Mouse (Mus musculus): Measurements from ENCODE around the gene March9.
"Not testable (repeated sequence)": the region's sequence is repeated elsewhere in the genome, so short reads cannot be mapped to it uniquely, and the experiment has no call there.

March9 gene

DNA sequence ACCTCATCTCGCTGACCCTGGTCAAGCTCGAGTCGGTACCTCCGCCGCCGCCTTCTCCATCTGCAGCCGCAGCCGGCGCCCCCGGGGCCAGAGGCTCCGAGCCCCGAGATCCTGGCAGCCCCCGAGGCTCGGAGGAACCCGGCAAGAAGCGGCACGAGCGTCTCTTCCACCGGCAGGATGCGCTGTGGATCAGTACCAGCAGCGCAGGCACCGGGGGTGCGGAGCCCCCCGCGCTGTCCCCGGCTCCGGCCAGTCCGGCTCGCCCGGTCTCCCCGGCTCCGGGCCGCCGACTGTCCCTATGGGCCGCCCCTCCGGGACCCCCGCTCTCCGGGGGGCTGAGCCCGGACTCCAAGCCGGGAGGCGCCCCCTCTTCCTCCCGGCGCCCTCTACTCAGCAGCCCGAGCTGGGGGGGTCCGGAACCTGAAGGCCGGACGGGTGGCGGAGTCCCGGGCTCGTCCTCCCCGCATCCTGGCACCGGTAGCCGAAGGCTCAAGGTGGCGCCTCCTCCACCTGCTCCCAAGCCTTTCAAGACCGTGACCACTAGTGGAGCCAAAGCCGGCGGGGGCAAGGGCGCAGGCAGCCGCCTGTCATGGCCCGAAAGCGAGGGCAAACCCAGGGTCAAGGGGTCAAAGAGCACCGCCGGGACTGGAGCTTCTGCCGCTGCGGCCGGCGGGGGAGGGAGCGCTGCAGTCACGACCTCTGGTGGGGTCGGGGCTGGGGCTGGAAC is 19.8 kb upstream of the March9 start:
- no peak for DNase-seq (ENCODE audit: low read depth, low spot score)

DNA sequence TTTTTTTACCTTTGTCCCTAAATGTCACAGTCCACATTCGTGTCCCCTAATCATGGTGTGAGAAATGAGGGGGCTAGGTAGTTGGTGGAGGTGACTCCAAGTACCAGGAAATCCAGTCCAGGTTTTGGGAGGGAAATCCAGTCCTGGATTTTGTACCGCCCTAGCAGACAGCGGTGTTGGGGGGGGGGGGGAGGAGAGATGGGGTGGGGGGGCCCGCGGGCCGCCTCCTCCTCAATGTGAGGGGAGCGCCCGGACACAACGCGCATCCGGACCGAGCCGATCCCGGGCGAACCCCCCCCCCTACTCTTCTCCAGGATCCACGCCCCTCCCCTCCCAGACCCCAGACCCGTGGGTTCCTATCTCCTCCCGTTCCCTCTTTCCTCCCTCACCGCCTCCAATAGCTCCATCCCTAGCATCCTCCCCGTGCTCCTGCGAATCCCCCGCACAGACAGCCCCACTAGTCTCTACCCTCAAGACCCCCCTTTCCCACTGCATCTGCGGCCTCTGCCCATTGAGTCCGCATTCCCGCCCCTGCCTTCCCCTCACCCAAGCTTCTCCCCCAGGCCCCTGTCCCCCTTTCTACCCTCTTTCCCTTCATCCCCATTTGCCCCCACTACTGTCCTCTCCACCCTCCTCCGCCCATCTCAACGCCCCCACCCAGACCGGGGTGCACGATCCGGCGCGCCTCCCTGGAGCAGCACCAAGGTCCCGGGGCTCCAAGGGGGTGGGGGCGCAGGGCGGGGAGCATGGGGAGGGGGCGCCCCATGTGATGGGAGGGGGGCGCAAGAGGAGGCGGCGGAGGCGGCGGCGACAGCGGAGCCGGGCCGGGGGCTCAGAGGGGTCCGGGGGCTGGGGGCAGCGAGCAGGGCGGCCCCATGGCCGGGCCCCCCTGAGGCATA is 18.9 kb upstream of the March9 start:
- no peak for DNase-seq (ENCODE audit: low read depth, low spot score)

DNA sequence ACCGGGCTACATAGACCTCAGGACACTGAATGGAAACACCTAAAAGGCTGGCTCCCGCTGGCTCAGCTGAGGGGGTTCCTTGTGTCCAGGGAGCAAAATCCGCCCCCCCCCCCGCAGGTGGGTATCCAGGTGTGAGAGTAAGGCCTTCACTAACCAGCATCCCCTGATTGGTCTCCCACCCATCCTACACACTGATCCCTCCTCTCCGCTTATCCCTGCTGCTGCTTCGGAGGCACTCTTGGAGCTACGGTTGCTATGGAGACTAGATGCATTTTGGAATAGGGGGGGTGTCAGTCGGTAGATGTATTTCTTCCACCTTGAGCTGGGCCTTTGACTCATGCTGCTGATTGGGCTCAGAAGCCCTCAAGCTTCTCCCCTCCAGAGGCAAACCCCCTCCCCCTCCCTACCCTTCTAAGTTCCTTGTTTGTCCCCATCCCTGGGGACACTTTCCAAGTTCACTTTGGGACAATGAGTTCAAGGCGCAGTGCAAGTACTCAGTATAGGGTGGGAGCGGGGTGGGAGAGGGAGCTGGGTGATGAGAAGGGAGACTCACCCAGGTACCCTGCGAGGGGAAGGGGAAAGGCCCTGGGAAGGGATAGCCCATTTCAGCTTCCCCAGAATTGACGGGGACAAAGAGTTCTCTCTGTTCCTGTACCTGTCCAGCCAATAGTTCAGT is 18.2 kb upstream of the March9 start:
- DNase-seq (ENCODE audit: low read depth, low spot score): no peak

DNA sequence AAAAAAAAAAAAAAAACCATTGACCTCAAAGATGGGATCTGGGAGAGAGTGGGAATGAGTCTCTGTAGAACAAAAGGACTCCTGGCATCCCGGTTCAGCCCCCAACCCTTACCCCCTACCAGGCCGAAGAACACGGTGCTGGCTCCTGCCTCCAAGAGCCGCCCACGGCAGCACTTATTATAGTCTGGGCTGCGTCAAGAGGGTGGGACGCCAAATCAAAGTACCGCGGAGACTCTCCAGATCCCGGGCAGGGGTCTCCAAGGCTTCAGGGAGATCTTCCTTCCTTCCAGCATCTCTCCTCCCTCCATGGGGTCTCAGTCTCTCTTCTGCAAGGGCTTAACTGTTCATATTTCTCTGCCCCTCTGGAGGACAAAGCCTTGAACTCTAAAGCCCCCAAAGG is 17.5 kb upstream of the March9 start:
- DNase-seq (ENCODE audit: low read depth, low spot score): no peak

DNA sequence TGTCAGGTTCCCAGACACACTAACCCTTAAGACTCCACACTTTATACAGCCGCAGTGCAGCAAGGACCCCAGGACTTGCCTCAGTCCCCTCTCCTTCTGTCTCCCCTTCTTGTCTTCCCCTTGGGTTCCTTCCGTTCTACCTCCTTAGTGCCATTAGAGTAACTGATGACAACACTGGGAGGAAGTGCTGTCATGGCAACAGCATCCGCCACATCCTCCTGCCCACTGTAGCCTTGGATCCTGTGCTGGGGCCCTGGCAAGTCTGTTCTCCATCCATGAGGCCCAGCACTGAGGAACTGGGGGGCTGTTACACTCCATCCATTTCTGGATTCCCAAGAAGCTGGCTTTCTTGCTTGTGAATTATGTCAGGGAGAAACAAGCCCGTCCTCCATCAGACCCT is 16.1 kb upstream of the March9 start:
- DNase-seq (ENCODE audit: low read depth, low spot score): no peak

DNA sequence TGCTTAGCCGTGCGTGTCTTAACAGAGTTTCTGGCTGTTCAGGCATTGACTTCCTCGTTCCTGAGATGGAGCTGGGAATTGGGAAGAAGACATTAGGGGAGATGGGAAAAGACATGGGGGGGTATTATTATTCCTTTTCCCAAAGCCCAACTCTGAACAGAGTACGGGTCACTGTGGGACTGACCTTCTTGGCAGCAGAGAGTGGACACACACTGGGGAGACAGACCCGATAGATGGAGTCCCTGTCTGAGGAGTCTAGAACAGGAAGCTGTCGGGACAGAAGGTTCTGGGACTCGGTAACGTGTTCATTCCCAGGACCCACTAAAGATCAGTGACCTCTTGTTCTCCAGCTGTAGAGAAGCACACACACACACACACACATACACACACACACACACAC is 15.7 kb upstream of the March9 start:
- DNase-seq (ENCODE audit: low read depth, low spot score): no peak

DNA sequence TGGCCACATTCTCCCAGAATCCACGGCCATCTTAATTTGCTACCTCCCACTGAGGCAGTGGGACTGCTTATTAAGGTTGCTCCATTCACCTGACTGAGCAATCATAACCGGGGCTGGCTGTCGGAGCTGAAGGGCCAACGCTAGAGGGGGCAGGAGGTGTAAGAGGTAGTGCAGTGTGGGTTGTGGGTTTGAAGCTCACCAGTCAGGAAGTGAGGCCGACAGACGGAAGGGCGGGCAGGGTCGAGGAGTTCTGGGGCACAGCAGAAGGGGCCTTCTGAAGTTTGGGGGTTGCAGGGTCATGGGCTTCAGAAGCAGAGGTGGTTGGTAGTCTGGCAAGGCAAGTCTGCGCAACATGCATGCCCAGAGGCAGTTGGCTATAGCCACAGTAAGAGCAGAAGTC is 15.1 kb upstream of the March9 start, which contains the start of gene Agap2:
Gene Agap2 (plus strand): TSS at position 205 of the 400 bp plus-strand sequence.
- DNase-seq (ENCODE audit: low read depth, low spot score): no peak

DNA sequence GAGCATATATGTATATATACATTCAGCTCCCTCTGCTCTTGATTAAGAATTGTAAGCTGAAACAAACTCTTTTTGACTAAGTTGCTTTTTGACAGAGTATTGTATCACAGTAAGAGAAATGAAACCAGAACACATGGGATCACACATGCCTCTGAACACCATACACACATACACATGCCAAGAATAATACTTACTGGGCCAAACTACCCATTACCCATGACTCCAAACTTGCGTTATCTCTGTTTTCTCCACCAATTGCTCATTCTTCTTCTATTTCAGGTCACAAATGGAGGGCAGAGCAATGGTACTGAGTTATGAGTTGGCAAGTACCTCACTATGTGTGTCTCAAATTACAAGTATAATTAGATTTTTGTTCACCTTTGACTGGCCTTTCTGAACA is 14.0 kb upstream of the March9 start:
- peak; percentile 66 for DNase-seq (ENCODE audit: low read depth, low spot score)

DNA sequence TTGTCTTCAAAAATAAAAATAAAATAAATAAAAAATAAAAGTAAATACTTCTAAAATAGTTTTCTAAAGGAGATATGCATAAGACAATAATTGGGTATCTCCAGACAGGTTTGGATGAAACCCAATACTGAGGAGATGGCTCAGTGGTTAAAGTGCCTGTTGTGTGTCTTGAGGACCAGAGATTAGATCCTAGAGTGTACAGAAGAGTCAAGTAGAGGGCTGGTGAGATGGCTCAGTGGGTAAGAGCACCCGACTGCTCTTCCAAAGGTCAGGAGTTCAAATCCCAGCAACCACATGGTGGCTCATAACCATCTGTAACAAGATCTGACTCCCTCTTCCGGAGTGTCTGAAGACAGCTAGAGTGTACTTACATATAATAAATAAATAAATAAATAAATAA is 13.0 kb upstream of the March9 start:
- not testable (repeated sequence) for DNase-seq (ENCODE audit: low read depth, low spot score)

DNA sequence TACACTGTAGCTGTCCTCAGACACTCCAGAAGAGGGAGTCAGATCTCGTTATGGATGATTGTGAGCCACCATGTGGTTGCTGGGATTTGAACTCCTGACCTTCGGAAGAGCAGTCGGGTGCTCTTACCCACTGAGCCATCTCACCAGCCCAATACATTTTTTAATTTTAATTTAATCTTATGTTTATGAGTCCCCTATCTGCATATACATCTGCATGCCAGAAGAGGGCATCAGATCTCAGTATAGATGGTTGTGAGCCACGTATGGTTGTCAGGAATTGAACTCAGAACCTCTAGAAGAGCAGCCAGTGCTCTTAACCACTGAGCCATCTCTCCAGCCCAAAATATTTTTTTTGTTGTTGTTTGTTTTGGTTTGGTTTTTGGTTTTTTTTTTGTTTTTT is 12.3 kb upstream of the March9 start:
- not testable (repeated sequence) for DNase-seq (ENCODE audit: low read depth, low spot score)

DNA sequence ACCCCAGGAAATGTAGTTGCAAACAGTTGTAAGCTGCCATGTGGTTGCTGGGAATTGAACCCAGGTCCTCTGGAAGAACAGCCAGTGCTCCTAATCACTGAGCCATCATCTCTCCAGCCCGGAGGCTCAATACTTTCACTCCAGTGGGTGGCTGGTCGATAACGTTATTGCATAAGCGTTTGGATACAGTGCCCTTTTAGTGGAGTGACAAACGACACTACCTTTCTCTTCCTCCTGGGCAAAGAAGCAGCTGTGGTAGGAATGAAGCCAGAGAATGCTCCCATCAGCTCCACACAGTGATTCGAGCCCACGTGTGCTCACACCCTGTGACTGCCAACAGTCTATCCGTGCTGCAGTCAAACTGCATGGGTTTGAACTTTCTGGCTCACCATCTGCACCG is 11.2 kb upstream of the March9 start:
- no peak for DNase-seq (ENCODE audit: low read depth, low spot score)

DNA sequence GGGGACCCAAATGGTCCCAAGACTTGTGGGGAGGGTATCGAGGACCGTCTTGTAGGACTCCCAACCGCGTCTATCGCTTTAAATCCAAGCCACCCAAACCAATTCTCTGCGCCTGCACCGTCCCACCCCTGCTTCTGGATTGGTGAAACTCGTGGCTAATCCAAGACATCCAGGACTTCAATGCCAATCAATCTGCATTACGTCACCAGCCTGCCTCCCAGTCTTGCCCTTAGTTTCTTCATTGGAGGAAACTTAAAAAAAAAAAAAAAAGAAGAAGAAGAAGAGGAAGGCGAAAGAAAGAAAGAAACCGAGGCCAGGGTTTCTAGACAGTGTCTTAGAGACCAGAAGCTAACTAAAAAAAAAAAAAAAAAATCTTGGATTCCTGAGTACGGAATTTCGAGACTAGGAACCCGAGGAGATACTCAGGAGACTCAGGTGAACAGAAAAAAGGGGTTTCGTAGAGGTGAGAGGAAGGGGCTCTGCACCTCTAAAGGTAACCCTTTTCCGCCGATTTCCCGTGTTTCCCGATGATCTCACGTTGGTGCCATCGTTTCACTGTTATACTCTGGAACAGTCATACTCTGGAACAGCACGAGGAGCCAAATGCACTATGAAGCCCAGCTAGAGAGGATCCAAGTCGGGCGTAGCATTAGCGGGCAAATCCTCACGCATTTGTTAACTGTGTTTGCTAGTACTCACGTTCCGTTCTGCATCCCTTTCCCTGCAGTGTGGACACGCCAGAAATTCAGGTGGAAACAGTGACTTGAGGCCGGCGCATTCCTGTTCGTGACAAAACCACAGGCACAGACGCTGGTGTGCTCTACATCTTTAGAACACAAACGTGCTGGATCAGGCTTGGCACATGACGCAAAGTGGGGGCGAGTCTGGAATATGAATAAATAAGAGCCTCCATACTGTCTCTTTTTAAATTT is 10.5 kb upstream of the March9 start, which contains the start of gene Tspan31:
Gene Tspan31 (minus strand): TSS at position 75 of the 932 bp plus-strand sequence.
- peak; percentile 99 for DNase-seq (ENCODE audit: low read depth, low spot score)

DNA sequence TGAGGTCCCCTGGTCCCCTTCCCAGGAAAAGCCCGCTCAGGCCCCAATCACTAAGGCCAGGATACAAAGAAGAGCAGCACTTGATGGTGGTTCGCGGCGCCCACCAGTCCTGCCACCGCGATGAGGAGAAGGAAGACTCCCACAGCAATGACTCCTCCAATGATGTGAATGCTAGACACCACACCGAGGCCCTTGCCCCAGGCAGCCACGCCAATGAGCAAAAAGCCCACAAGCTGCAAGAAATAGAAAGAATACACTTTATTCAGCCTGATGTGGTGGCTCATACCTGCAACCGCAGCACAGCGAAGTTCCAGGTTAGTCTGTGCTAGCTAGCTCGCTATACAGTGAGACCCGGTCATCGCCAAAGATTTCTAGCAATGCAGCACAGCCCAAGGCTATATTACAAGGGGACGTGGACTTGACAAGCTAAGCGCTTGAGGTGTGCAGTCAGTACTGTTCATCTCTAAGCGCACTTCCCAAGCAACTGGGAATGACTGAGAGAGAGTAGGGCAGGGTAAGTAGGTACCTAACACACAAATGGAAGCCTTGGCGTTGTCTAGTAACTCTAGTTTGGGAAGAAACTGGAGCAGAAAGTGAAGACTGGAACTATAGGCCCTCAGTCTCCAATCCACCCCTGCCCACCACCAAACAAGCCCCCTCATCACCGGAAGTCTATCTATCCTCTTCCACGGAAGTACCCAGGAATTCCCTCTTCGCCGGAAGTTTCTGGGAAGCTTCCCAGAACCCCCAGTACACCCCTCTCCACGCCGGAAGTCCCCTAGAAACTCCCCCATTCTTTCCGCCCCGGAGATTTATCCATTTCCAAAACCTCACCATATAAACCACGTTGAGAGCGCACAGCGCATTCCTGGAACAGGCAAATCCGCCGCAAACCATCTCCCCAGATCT is 9.6 kb upstream of the March9 start:
- peak; percentile 69 for DNase-seq (ENCODE audit: low read depth, low spot score)

DNA sequence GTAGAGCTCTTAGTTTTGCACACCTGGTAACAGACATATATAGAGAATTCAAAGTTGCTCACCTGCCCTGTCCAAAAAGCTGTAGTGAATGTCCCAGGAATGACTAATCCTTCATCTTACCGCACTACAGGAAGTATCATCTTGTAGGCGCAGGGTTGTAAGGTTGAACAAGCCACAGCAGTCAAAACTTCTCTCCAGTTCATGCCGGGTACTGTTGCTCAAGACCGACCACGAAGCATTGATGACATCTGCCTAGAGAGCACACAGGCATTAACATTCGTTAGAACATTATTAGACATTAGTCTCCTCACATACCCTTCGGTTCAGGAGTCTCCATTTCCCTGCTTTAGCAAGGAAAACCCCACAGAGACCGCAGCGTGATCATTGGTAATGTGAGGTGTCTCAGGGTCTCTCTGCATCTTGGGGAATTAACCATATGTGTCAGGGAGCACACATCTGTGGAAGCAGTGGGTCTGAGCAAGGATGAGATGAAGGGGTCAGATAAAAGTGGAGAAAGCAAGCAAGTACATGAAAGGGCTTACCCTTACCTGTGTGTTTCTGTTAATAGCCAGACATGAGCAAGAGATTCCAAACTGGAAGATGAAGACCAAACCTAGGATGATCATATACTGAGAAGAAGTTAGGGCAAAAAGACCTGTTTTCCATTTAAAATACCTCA is 8.5 kb upstream of the March9 start:
- peak; percentile 45 for DNase-seq (ENCODE audit: low read depth, low spot score)

DNA sequence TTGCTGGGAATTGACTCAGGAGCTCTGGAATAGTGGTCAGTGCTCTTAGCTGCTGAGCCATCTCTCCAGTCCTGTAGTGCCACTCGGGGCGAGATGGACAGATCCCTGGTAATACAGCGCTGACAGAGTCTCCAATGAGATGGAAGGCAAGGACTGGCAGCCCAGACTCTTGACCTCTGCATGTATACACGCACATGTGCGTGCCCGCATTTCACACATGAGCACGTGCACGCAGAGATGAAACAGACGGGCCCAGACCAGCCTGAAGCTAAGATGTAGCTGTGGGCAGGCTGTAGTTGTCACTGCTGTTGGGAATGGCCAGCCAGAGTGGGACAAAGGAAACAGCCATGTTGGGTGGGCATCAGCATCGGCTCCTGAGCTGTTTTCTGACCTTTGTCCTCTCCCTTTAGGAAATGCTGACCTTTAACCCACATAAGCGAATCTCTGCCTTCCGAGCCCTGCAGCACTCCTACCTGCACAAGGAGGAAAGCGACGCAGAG is 6.6 kb upstream of the March9 start:
- DNase-seq (ENCODE audit: low read depth, low spot score): no peak

DNA sequence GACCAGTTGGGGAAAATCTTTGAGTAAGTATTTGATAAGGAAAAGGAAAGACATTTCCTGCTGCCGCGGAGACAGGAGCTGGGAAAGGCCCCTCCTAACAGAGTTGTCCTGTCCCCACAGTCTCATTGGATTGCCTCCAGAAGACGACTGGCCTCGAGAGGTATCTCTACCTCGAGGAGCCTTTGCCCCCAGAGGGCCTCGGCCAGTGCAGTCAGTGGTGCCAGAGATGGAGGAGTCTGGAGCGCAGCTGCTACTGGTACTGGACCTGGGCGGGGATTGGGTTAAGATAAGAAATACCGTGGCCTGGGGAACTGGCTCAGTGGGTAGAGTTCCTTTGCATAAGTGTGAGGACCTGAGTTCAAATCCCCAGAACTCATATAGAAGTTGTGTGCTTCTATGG is 6.0 kb upstream of the March9 start:
- DNase-seq (ENCODE audit: low read depth, low spot score): no peak

DNA sequence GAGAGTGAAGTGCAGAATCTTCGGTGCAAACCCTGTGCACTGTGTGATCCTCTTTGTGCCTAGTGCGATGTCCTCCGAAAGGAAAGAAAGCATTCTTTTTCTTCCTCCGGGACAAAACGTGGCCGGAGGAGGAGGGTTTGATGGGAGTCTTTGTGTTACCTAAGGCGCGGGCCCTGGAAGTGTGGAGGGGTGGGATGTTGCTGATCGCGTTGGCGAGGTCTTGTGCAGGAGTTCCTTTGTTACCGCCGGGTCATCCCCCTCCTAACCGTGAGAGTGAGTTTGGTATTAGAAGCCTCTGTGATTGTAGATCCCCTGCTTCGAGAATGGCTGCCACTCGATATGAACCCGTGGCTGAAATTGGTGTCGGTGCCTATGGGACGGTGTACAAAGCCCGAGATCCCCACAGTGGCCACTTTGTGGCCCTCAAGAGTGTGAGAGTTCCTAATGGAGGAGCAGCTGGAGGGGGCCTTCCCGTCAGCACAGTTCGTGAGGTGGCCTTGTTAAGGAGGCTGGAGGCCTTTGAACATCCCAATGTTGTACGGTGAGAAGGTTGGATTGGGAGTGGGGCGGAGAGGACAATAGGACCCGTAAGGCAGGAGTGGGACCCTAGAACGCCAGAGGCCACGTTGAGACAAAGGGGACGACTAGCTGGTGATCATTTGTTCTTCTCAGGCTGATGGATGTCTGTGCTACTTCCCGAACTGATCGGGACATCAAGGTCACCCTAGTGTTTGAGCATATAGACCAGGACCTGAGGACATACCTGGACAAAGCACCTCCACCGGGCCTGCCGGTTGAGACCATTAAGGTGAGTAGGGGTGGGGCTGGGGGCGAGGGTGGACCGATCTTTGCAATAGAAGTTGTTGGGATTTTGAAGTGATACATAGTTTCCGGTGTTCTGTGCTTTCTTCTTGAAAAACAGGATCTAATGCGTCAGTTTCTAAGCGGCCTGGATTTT is 4.2 kb upstream of the March9 start:
- peak; percentile 45 for DNase-seq (ENCODE audit: low read depth, low spot score)

DNA sequence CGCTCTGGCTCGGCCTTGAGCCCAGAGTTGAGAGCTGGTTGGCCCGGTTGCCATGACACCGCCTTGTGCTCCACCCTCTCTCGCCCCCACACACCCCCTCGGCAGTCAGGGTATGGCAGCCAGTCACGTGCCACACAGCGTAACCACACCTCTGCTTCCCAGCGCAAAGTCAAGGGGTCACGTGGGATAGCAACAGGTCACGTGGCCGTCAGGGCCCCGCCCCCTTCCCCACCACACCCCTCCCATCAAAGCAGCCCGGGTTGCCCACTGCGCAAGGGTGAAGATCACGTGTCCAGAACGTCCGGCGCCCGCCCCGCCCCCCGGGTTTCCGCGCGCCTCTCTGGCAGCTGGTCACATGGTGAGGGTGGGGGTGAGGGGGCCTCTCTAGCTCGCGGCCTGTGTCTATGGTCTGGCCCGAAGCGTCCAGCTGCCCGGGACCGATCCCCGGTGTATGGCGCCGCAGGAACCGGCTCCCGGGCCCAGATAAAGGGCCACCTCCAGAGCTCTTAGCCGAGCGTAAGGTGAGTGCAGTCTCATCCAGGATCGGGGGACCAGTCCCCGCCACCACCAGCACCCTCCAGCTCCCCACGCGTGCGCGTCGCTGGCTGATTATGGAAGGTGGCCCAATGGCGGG is 3.4 kb upstream of the March9 start, which contains the start of gene Cdk4:
Gene Cdk4 (plus strand): TSS at position 296 of the 634 bp plus-strand sequence.
- peak; percentile 97 for DNase-seq (ENCODE audit: low read depth, low spot score)
